Mouse (Mus musculus): Measurements from ENCODE around the gene Smarca2. TPM values are rescaled to one million over a fixed set of nuclear protein-coding genes. Genes with fewer than 3 reads are reported as not detected.
"Not testable (repeated sequence)": the region's sequence is repeated elsewhere in the genome, so short reads cannot be mapped to it uniquely, and the experiment has no call there.

Smarca2 gene
- polyA plus RNA-seq, 1 experiment from 2014 or later, result 36.3 TPM

DNA sequence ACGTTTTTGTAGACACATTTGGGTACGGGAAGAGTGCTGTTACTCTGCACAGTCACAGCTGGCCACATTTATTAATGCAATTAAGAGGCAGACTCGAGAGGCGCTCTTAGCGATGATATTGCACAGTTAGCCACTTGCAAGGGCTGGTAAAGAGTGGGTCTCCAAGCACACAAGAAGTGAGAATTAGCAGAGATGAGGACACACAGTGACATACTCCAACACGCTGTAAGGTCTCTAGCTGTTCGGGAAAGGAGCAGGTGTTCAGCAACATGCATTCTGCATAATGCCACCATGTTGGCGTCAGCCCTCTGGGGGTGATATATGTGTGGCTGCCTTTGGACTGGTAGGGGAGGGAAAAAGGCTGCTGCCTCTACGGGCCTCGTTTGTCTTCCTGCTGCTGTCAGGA lies 129.9 kb downstream of the Smarca2 start:
- H3K36me3 ChIP-seq, result no peaks in the 10 kb centered on the region
- no peak overlapping the region for H3K9ac ChIP-seq
- 79% methylated on average over 10 of the region's 10 CpGs for WGBS
- H3K27ac ChIP-seq, result no peak overlapping the region
- H3K4me1 ChIP-seq (replicated peaks), result no peaks in the 10 kb centered on the region
- no peak for ATAC-seq
- H3K4me2 ChIP-seq (replicated peaks), result no peak overlapping the region
- no peak overlapping the region for H3K4me3 ChIP-seq (replicated peaks)
- H3K27me3 ChIP-seq (replicated peaks), result no peaks in the 10 kb centered on the region
- H3K9me3 ChIP-seq, result no peaks in the 10 kb centered on the region

DNA sequence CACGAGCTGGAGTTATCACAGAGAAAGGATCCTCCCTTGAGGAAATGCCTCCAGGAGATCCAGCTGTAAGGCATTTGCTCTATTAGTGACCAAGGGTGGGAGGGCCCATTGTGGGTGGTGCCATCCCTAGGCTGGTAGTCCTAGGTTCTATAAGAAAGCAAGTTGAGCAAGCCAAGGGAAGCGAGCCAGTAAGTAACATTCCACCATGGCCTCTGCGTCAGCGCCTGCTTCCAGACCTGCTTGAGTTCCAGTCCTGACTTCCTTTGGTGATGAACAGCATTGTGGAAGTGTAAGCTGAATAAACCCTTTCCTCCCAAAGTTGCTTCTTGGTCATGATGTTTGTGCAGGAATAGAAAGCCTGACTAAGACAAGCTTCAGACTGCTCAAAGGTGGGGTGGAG lies 140.2 kb downstream of the Smarca2 start:
- WGBS, result 93% methylated on average over 4 of the region's 4 CpGs
- not testable (repeated sequence) for H3K27me3 ChIP-seq (replicated peaks); H3K4me2 ChIP-seq (replicated peaks); ATAC-seq; H3K4me3 ChIP-seq (replicated peaks); H3K4me1 ChIP-seq (replicated peaks); H3K9ac ChIP-seq; H3K9me3 ChIP-seq; H3K36me3 ChIP-seq; H3K27ac ChIP-seq

DNA sequence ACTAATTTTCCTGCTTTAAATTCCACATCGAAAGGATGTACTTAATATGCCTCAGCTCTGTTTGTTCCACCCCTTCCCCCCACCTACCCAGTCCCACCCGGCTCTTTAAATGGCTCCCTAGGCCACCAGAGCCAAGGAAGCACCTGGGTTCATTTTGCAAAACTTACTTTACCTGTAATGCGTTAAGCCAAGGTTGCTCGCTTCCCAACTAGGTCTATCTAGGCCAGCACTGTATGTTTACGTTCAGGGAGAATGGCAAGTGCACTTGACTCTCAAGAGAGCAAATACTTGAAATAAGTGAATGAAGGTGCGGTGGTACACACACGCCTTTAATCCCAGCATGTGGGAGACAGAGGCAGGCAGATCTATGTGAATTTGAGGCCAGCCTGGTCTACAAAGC lies 140.7 kb downstream of the Smarca2 start:
- H3K27ac ChIP-seq, result no peak overlapping the region

DNA sequence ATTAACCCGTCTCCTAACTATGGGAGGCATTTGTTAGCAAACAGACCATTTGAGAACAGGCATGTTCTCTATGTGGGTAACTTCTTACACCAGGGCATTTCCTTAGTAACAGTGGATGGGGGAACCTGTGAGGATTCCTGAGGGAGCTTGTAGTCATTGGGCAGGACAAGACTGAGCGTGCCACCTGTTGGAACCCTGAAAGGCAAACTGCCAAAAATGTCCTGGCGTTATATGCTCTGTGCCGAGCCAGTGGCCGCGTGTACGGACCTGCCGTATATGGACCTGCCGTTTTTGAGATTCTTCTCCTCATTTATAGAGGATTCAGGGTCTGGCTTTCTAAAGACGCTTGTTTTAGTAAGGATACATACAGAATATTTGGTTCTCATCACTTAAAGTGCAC lies 141.4 kb downstream of the Smarca2 start:
- no peaks in the 10 kb centered on the region for H3K27me3 ChIP-seq (replicated peaks)
- no peak overlapping the region for H3K9ac ChIP-seq
- H3K4me1 ChIP-seq (replicated peaks), result peaks cover 6% of the 10 kb centered on the region; the same call in 1 of the 2 replicates
- WGBS, result 88% methylated on average over 10 of the region's 10 CpGs
- no peak for ATAC-seq
- no peak overlapping the region for H3K4me3 ChIP-seq (replicated peaks)
- H3K36me3 ChIP-seq, result no peaks in the 10 kb centered on the region
- no peak overlapping the region for H3K27ac ChIP-seq
- H3K9me3 ChIP-seq, result no peaks in the 10 kb centered on the region
- no peak overlapping the region for H3K4me2 ChIP-seq (replicated peaks)

More for the DNA sequence above, 140.7 kb downstream of the Smarca2 start:
- no peak overlapping the region for H3K9ac ChIP-seq
- H3K36me3 ChIP-seq, result no peaks in the 10 kb centered on the region
- 89% methylated on average over 7 of the region's 7 CpGs for WGBS
- no peak for ATAC-seq
- H3K4me3 ChIP-seq (replicated peaks), result no peak overlapping the region
- no peak overlapping the region for H3K4me2 ChIP-seq (replicated peaks)
- H3K9me3 ChIP-seq, result no peaks in the 10 kb centered on the region
- peaks cover 6% of the 10 kb centered on the region; the same call in 1 of the 2 replicates for H3K4me1 ChIP-seq (replicated peaks)
- H3K27me3 ChIP-seq (replicated peaks), result no peaks in the 10 kb centered on the region

GRCm38 (mm10) chr19:26746709-26747467 lies 142.0 kb downstream of the Smarca2 start:
- Histone ChIP-seq H3K27ac (peak overlapping the region; percentile 96), H3K4me2 (replicated peaks) (peak overlapping the region; percentile 79)
- 43% methylated on average over 6 of the region's 6 CpGs for WGBS

GRCm38 (mm10) chr19:26747571-26748539 lies 143.0 kb downstream of the Smarca2 start:
- no peaks in the 10 kb centered on the region for H3K9me3 ChIP-seq
- no peaks in the 10 kb centered on the region for H3K27me3 ChIP-seq (replicated peaks)
- WGBS, result under 1% methylated on average over 36 of the region's 36 CpGs
- peak overlapping the region; percentile 50 for H3K4me3 ChIP-seq (replicated peaks)
- no peaks in the 10 kb centered on the region for H3K36me3 ChIP-seq
- peak overlapping the region; percentile 79 for H3K4me2 ChIP-seq (replicated peaks)
- peak overlapping the region; percentile 56 for H3K9ac ChIP-seq
- peak overlapping the region; percentile 96 for H3K27ac ChIP-seq
- peak; percentile 90 for ATAC-seq
- peaks cover 6% of the 10 kb centered on the region; the same call in 1 of the 2 replicates for H3K4me1 ChIP-seq (replicated peaks)

More at GRCm38 (mm10) chr19:26746709-26747467, 142.0 kb downstream of the Smarca2 start:
- Histone ChIP-seq H3K4me1 (replicated peaks) (peaks cover 6% of the 10 kb centered on the region; the same call in 1 of the 2 replicates), H3K4me3 (replicated peaks) (peak overlapping the region; percentile 50), H3K27me3 (replicated peaks) (no peaks in the 10 kb centered on the region), H3K36me3 (no peaks in the 10 kb centered on the region), H3K9ac (peak overlapping the region; percentile 56), H3K9me3 (no peaks in the 10 kb centered on the region)
- ATAC-seq, result peak; percentile 20

DNA sequence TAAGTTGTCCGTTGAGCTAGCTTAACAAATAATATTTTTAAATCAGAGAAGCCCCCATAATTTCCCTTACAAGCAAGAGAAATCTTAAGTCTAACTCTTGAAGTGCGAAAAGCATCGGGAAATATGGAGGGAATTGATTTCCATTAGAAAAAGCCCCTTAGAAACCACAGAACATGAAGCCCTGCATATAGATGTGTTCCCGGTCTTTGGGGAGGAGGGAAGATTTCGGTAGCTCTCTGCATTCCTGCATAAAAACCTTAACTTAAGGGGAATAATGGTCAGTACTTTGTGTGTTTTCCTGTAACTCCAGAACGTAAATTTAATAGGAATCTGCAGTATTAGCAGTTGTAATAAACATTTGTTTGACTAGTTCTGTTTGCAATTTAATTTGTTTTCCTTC lies 143.8 kb downstream of the Smarca2 start:
- H3K9ac ChIP-seq, result peak overlapping the region; percentile 40; the same call in 1 of the 2 replicates
- ATAC-seq, result no peak
- H3K4me1 ChIP-seq (replicated peaks), result peaks cover 6% of the 10 kb centered on the region; the same call in 1 of the 2 replicates
- H3K27me3 ChIP-seq (replicated peaks), result no peaks in the 10 kb centered on the region
- peak overlapping the region; percentile 79 for H3K4me2 ChIP-seq (replicated peaks)
- WGBS, result under 1% methylated on average over 6 of the region's 6 CpGs
- no peaks in the 10 kb centered on the region for H3K9me3 ChIP-seq
- H3K27ac ChIP-seq, result peak overlapping the region; percentile 96
- no peaks in the 10 kb centered on the region for H3K36me3 ChIP-seq
- peak overlapping the region; percentile 50 for H3K4me3 ChIP-seq (replicated peaks)

- 0 out of 2 replicates have a peak overlapping the region, but pooled peaks have one; percentile 27 for H3K27ac ChIP-seq
- ATAC-seq, result no peak
- H3K4me2 ChIP-seq (replicated peaks), result peak overlapping the region; percentile 79
- WGBS, result 33% methylated on average over 11 of the region's 11 CpGs
- no peaks in the 10 kb centered on the region for H3K9me3 ChIP-seq
- no peak overlapping the region for H3K9ac ChIP-seq
- H3K27me3 ChIP-seq (replicated peaks), result no peaks in the 10 kb centered on the region
- no peaks in the 10 kb centered on the region for H3K36me3 ChIP-seq
- H3K4me1 ChIP-seq (replicated peaks), result peaks cover 10% of the 10 kb centered on the region
- no peak overlapping the region for H3K4me3 ChIP-seq (replicated peaks)
These were observed 144.7 kb downstream of the Smarca2 start for GRCm38 (mm10) chr19:26749427-26750137.

- no peaks in the 10 kb centered on the region for H3K9me3 ChIP-seq
- H3K4me3 ChIP-seq (replicated peaks), result no peak overlapping the region
- ATAC-seq, result no peak
- 65% methylated on average over 15 of the region's 15 CpGs for WGBS
- 0 out of 2 replicates have a peak overlapping the region, but pooled peaks have one; percentile 8 for H3K27ac ChIP-seq
- no peak overlapping the region for H3K4me2 ChIP-seq (replicated peaks)
- no peaks in the 10 kb centered on the region for H3K27me3 ChIP-seq (replicated peaks)
- no peaks in the 10 kb centered on the region for H3K36me3 ChIP-seq
- H3K9ac ChIP-seq, result no peak overlapping the region
- H3K4me1 ChIP-seq (replicated peaks), result peaks cover 4% of the 10 kb centered on the region; the same call in 1 of the 2 replicates
These were observed 147.8 kb downstream of the Smarca2 start for GRCm38 (mm10) chr19:26752611-26753163.

GRCm38 (mm10) chr19:26753266-26753872 lies 148.5 kb downstream of the Smarca2 start:
- whole genome bisulfite sequencing, result 76% methylated on average over 7 of the region's 7 CpGs

More at GRCm38 (mm10) chr19:26753266-26753872, 148.5 kb downstream of the Smarca2 start:
- no peaks in the 10 kb centered on the region for H3K9me3 ChIP-seq
- no peak overlapping the region for H3K9ac ChIP-seq
- H3K4me2 ChIP-seq (replicated peaks), result no peak overlapping the region
- H3K27ac ChIP-seq, result 0 out of 2 replicates have a peak overlapping the region, but pooled peaks have one; percentile 27
- H3K4me3 ChIP-seq (replicated peaks), result no peak overlapping the region
- H3K36me3 ChIP-seq, result no peaks in the 10 kb centered on the region
- H3K4me1 ChIP-seq (replicated peaks), result peaks cover 4% of the 10 kb centered on the region; the same call in 1 of the 2 replicates
- ATAC-seq, result no peak
- H3K27me3 ChIP-seq (replicated peaks), result no peaks in the 10 kb centered on the region

Measured in intestine, embryonic 15.5 days (tissue).